Mouse (Mus musculus): Measurements from ENCODE around the gene Mitf.

The Mitf gene

DNA sequence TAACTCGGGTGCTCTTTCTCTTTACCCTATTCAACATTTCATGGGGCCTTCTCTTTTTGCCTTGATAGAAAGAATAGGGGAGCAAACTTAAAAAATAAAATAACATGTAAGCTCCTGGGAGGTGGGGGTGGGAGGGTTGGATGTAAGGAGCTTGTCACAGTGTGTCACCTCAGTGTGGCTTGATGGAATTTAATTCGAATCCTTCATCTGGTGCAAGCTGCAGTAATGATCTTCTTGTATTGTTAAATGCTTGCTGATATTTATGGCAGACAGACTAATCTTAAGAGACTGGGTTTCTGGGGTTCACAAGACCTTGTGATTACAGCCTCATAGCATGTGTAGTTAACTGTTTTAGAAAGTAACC, 144.0 kb downstream of the Mitf start:
- DNase-seq (ENCODE audit: low spot score): no peak

- no peak for DNase-seq (ENCODE audit: low spot score)
These were observed 144.9 kb downstream of the Mitf start for GRCm38 (mm10) chr6:97951711-97952110.

DNA sequence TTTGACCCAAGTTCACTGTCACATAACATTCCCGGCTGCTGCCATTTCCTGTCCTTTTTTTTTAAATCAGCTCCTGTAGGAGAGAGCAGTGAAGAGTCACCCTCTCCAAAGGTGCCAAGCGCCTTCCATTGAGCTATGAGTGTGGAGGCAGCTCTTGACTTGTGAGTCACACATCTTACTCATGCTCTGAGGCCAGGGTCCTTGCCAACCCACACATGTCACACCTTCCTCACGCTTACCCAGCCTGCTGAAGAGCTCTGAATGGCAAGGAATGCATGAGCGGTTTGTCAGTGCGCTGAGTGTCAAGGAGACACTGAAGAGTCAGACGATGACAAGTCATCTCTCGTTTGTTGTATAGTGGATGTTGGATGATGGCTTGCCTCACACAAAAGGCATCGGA, 146.0 kb downstream of the Mitf start:
- DNase-seq (ENCODE audit: low spot score): peak; percentile 29

DNA sequence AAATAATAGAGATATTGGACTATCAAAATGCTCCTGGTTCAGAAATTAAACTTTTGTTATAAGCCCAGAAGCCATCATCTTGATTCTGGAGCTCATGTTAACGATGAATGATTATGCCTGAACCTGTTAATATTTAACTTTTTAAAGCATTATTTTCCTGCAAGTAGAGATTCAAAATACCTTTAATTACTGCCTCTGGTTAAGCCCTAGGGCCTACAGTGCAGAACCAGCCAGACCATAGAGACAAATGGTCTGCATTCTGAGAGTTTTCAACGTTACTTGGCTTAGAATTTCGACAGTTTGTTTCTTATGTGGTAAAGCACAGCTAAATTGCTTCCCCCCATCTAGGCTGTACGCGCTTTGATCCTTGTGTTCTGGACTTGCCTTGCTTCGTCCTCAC, 149.3 kb downstream of the Mitf start:
- DNase-seq (ENCODE audit: low spot score): no peak

GRCm38 (mm10) chr6:97956636-97957035, 149.8 kb downstream of the Mitf start:
- DNase-seq (ENCODE audit: low spot score): no peak

DNA sequence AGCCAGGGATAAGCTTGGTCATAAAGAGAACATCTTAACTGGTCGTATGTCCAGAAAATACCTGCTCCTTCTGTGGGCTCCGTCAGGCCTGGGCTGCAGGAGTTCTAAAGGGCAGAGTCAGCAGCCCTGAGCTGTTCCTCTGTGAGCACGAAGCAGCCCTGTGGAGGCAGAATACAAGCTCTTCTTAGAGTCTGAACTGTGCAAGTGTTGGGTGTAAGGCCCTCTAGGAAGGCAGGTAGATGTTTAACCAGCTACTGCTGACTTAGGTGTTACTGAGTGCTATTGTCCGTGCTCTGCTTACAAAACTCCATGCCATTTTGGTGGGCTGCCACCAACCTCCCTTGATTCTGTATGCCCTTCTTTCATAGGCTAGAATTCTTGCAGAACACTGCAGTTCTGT, 151.4 kb downstream of the Mitf start:
- no peak for DNase-seq (ENCODE audit: low spot score)

GRCm38 (mm10) chr6:97961776-97962175, 154.9 kb downstream of the Mitf start:
- no peak for DNase-seq (ENCODE audit: low spot score)

DNA sequence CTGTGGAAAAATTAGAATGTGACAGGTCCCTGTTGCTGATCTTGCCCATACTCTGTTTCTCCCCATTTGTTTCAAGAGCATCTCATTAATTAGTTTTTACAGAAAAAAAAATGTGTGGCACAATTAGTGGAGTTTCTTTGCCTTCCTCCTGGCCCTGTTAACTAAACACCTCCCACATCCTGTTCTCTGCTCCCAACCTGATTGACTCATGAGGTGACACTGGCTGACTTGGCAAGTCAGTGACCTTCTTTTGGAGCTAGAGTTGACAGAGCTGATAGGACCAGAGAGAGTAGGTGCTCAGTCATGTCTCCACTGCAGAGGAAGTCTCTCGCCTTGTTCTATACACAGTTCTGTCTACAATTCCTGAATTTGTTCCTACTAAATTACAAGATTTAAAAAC, 155.5 kb downstream of the Mitf start:
- no peak for DNase-seq (ENCODE audit: low spot score)

GRCm38 (mm10) chr6:97964750-97965149, 157.9 kb downstream of the Mitf start:
- no peak for DNase-seq (ENCODE audit: low spot score)

GRCm38 (mm10) chr6:97981668-97982067, 174.8 kb downstream of the Mitf start:
- DNase-seq (ENCODE audit: low spot score): no peak

- no peak for DNase-seq (ENCODE audit: low spot score)
These were observed 178.8 kb downstream of the Mitf start for GRCm38 (mm10) chr6:97985658-97986057.

DNA sequence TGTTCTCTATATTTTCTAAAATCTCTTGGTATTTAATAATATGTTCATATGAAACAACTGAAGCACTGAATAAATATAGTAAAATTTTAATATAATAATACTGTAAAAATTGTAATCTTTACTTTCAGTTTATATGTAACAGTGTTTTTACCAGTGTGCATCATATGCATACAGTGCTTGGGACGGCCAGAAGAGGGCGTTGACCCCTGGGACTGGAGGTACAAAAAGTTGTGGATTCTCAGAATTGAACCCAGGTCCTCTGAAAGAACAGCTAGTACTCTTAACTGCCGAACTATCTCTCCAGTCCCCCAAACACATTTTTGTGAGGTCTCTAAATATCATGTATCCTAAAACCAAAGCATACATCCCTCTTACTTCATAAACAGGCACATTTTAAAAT, 179.6 kb downstream of the Mitf start:
- DNase-seq (ENCODE audit: low spot score): no peak

GRCm38 (mm10) chr6:97993507-97993906, 186.7 kb downstream of the Mitf start:
- DNase-seq (ENCODE audit: low spot score): no peak

GRCm38 (mm10) chr6:97995606-97996307, 188.9 kb downstream of the Mitf start:
- DNase-seq (ENCODE audit: low spot score): peak; percentile 11

- DNase-seq (ENCODE audit: low spot score): peak; percentile 70
These were observed 194.7 kb downstream of the Mitf start for GRCm38 (mm10) chr6:98001551-98001950.

DNA sequence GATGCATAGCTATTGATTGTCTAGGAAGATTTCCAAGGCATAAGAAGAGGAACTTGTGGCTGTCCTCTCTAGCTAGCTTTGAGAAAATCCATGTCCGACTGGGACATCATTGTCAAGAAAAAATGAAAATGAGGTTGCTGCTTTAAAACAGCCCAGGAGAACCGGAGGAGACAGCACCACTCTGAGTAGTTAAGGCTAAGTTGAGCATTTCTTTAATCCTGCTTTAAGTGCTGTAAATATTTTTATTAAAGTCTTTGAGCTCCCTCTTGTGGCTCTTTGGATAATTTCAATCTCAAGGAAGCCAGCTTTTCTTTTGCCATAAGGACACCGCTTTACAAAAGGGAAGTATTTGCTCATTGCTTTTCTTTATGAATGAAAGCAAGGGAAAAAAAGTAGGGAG, 196.3 kb downstream of the Mitf start:
- DNase-seq (ENCODE audit: low spot score): peak; percentile 62

DNA sequence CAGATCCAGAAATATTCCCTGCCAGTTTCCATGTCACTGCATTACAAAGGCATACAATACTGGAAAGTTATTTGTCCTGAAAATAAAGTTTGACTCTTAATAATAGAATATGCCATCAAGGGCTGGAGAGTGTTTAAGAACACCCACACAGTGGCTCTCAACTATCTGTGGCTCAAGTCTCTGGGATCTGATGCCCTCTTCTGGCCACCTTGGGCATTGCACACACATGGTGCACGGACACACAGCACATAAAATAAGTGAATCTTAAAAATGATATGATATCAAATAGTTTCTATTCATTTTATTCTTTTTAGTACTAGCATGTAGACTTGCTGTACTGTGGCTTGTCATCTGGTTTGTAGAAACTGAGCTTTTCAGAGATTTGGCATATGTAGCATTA, 198.7 kb downstream of the Mitf start:
- no peak for DNase-seq (ENCODE audit: low spot score)

DNA sequence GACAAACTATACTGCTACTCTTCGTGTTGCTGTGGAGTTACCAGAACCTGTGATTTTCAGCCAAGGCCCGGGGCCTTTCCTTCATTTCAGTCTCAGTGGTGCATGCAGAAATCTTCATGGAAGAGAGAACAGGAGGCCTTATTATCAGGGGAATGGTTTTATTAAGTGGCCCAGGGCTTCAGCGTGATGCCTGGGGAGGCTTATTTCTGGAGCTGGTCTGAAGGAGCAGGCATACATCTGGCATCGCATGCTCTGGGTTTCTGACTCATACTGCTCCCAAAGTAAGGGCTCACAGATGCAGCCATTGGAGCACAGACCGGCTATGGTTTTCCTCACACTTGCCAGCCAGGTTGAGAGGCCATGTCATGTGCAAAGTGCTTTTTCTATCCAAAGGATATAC, 208.2 kb downstream of the Mitf start:
- no peak for DNase-seq (ENCODE audit: low spot score)

DNA sequence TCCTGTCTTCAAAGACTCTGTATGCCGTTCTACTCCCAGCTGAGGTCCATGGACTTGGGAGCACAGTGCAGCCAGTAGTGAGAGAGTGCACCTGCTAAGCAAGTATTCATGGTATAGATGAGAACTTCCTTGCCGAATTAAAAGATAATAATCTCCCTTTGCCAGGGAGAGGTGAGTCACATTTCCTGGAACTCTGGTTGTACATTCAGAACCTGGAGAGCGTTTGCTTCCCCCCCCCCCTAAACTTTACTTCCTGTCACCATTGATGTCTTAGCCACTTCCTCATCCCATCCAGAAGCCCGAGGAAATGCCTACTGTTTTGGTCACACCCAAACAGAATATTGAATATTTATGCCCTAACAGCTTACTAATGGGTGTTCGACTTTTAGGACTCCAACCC, 209.0 kb downstream of the Mitf start:
- DNase-seq (ENCODE audit: low spot score): no peak

DNA sequence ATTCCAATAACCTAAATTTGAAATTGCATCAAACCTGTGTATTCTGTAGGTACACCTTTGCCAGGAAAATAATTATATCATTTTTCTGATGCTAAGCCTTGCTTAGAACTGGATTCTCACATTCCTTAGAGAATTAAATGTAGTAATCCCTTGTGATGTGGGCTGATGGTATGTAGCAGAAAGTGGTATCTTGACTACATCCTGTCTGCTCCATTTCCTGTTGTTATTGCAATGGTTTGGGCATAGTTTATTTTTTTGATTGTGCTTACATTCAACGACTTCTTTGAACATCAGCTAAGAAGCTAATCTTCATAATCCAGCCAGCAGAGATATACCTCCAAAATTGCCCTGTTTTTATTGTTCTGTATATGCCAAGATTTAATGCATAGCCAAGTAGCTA, 217.0 kb downstream of the Mitf start:
- DNase-seq (ENCODE audit: low spot score): no peak

GRCm38 (mm10) chr6:98038513-98038912, 231.7 kb downstream of the Mitf start:
- no peak for DNase-seq (ENCODE audit: low spot score)

- no peak for DNase-seq (ENCODE audit: low spot score)
These were observed 234.9 kb downstream of the Mitf start for GRCm38 (mm10) chr6:98041795-98042194.

- no peak for DNase-seq (ENCODE audit: low spot score)
These were observed 239.7 kb downstream of the Mitf start for GRCm38 (mm10) chr6:98046295-98047108.

DNA sequence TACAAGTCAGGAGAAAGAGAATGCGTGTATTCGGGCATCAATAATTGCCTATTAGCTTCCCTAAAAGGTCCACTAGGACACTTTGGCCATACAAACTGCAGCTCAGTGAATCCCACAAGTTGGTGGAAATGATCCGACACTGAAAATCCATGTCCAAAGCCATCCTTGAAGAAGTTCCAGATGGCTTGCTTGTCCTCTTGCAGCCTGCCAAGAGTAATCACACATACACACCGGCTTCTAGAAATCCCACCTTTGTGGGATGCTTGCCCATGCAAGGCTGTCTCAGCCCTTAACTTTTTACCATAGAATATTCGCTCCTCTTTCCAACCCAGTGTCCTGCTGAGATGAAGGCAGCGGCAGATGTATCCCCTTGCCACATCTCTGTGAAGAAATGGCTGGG, 240.9 kb downstream of the Mitf start:
- DNase-seq (ENCODE audit: low spot score): no peak
